Mouse (Mus musculus) thymus, postnatal 36 days (tissue): ENCODE measurements around the gene Dip2b.

Source experiments
- DNase-seq, 2 experiments: peaks; one replicate each; pipeline ENCODE4 v3.0.0; 2022; ENCODE audit warnings: mixed read lengths in 2 of 2

The Dip2b gene

DNA sequence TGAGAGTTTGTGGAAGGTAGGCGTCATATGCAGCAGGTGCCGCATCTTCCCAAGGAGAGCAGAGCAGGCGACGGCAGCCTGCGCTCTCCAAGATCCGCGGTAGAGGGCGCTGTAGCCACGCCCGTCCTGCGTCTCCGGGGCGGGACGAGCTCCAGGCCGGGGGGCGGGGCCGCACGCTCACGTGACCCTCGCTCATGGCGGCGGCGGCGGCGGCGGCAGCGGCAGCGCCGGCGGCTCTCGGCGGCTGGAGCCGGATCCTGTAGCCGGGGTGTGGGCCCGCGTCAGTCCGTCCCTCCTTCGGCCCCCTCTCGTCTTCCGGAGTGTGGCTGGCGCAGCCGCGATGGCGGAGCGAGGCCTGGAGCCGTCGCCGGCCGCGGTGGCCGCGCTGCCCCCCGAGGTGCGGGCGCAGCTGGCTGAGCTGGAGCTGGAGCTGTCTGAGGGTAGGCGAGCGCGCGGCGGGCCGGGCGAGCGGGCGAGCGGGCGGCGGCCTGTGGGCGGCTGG is at the start of gene Dip2b:
Dip2b (plus strand) TSS at position 195 of the 502 bp plus-strand sequence.
- DNase-seq: peak; percentile 95 to 97

DNA sequence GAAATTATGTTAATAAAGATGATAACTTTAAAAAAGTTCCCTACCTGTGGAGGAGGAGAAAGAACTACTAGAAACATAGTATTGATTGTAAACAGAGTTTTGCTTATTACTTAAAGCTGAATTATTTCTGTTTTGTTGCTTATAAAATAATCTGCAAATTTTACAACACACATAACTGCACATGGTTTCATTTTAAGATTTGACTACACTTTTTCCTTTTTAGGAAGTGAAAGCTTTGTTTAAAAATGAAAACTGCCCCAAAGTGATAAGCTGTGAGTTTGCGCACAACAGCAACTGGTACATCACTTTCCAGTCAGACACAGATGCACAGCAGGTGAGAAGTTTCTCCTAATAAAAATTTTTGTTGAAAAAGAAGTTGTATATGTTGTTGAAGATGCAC is 45.4 kb upstream of the Dip2b start:
- no peak for DNase-seq

- DNase-seq: no peak
Observed at GRCm38 (mm10) chr15:99997114-99997804, 41.2 kb upstream of the Dip2b start.

- no peak for DNase-seq
Observed at GRCm38 (mm10) chr15:99999390-99999789, 39.1 kb upstream of the Dip2b start.

- no peak for DNase-seq
Observed at GRCm38 (mm10) chr15:100004677-100005273, 33.7 kb upstream of the Dip2b start.

- DNase-seq: no peak
Observed at GRCm38 (mm10) chr15:100006180-100006579, 32.3 kb upstream of the Dip2b start.

GRCm38 (mm10) chr15:100018280-100018899 is 20.1 kb upstream of the Dip2b start:
- no peak for DNase-seq

DNA sequence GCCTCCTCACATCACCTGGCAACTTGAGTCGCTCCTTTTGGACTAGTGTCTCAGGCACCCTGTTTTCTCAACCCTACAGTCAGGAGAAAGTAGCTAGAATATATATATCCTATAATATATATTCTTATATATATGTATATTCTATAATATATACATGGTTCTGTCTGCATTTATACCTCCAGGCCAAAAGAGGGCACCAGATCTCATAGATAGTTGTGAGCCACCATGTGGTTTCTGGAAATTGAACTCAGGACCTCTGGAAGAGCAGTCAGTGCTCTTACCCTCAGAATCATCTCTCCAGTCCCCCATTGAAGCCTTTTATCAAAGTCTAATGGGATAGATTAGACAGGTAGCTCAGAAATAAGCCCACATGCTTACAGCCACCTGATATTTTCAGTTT is 17.3 kb upstream of the Dip2b start:
- DNase-seq: no peak

DNA sequence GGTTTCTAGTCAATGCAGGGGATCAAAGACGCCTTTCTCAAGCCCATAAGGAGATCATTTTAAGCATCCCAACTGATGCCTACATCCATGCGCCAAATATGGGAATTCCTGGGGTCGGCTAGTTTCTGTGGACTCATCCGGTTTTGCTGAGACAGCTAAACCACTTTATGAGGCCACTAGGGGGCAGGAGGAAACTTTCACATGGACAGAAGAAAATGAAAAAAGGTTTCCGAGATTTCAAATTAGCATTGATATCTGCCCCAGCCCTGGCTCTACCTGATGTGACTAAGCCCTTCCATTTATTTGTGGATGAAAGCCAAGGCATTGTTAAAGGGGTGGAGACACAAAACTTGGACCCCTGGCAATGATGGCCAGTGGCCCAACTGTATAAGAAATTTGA is 15.5 kb upstream of the Dip2b start:
- peak; percentile 14 to 15 for DNase-seq

DNA sequence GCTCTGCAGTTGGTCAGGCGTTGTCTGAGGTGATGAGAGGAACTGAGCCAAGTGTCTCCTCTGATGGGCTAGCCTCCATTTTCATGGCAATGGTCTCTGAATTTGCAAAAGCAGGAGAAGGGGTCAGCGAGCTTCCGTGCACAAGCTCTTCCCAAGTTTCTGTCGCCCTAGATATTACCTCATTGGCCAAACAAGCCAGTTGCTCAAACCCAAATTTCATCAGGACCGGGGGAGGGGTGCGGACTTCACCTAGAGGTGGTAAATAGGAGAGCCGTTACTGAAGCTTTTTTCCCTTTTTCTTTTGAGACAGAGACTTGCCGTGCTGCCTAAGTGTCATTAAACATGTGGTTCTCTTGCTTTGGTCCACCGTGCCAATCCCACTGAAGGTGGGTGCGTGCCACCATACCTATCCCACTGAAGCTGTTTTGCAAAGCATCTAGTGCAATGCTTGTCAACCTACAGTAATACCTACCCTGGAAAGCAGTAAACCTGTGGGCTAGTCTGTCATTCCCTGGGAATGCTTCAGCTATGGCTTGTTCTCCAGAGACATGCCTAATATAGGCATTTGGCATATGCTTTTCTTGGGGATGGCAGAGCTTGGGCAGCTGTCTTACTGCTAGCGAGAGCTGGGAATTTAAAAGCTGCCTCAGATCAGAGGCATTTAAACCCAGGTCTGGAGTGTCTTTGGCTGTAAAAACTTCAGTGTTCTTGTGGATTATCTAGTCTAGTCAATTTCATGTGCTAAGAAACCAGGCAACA is 13.2 kb upstream of the Dip2b start:
- no peak for DNase-seq

DNA sequence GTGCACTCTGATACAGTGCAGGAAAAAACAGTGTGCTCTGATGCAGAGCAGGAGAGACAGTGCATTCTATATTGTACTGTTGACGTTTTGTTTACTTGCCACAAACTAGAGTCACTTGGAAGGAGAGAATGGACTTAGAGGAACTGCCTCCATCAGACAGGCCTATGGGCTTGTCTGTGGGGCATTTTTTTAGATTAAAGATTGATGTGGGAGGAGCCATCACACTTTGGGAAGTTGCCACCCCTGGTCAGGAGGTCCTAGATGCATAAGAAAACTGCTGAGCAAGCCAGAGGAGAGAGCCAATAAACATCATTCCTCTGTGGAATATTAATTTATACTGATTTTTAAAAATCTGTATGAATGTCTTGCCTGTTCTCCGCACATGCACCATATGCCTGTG is 10.3 kb upstream of the Dip2b start:
- no peak for DNase-seq

GRCm38 (mm10) chr15:100029497-100029896 is 9.0 kb upstream of the Dip2b start:
- no peak for DNase-seq

DNA sequence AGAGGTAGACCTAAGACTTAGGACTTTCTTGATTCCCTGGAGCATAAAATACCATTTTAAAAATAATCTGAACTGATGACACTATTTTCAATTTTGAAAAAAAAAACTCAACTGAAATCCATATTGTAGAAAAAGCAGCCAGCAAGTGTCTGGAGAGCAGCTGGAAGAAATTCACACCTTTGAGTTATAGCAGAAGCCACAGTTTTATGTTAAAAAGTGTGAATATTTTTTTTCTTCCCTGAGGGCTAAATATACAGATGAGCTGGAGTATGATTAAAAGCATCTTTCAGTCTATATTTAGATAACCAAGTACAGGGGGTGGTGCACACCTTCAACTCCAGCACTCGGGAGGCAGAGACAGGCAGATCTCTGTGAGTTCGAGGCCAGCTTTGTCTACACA is 8.6 kb upstream of the Dip2b start:
- no peak for DNase-seq

DNA sequence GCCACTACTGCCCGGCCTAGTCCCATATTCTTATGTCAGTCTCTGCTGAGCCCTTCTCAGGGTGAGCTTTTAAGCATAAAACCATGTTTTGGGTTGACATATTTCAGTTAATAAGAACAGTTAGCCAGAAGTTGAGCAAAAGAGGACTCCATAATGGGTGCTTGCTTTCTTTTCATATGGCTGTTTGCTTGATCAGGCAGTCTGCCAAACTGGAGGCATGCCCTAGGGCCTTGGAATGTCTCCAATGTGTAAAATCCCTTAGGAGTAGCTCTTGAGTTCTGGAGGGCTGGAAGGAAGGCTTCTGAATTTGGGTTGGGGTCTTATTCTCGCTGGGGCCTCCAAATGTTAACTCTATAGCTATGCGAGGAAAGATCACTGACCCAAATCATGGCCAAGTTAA is 5.9 kb upstream of the Dip2b start:
- no peak for DNase-seq

DNA sequence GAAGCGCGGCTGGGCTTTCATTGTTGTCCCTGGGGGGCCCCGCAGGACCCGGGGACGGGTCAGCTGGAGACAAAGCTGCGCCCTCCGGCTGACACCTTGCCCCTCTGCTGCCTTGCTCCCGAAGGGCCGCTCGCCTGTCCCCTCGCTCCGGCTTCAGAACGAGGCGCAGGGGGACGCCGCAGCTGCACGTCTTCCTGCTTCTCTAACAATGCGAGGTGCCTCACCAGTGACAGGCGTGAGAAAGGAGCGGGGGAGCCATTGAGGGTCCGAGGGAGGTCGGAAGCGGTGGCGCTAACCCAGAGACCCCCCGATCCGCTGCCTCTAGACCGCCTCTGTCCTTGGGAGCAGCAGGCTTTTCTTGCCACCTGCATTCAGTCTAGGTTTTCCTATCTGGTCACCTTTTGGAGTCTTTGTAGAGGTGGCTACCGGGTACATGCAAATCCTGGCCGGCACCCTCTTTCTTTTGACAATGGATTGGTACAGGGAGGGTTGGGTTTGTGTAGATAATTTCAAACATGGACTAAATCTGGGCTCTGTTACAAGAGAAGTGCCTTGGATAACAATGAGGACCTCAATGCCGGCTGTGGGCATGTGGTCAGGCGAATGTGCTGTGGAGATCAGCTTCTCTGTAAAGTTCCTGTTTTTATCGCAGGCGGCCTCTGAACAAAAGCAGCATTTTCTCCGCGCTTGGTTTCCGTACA is 687 bp downstream of the Dip2b start:
- DNase-seq: peak; percentile 74 to 79

GRCm38 (mm10) chr15:100040541-100041266 is 2.2 kb downstream of the Dip2b start:
- DNase-seq: peak in 1 of 2 experiments; percentile 16

DNA sequence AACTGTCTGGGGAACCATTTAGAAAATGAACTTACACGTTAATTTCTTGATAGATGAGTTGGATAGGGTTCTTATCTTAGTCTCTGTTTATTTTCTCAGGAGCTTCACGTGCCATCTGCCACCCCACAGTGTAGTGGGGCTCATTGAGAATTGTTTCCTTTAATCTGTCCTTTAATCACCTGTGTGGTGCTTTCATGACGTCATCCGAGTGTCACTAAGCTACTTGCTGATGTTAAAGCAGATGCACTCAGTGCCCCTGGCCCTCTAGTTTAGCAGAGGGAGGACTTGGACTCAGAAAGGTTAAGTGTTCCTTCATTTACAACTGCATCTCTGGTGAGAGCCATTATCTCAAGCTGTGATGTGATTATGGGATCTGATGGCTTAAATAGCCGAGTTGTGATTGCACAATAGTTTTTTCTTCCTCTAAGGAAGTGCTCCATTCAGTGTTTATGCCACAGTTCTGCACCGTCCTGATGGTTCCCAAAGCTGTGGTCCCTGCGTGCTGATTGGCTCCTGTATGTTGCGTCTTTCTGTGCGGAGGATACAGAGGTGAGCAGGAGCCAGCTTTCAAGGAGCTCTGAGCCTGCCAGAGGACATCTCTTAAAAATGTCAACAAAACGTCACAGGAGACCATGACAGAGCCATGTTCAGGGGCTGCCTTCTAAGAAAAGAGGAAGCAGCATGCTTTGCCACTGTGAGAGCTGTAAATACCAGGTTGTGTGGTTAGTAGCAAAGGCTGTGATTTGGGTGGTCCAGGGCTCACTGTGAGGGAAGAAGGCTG is 3.0 kb downstream of the Dip2b start:
- no peak for DNase-seq

DNA sequence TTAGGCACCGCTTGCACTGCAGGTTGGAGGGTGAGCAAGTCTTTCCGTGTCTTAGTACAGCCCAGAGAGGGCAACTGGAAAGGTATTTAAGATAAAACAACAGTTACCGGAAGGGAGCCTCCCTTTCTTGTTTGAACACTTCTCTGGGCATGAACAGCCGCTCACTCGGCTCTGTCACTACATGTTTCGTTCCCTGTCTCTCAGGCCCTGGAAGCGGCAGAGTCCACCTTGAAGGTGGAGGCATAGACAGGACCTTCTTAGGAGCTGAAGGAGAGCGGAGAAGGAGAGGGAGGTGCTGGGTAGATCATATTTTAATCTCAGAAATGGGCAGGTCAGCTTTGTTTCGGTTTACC is 3.6 kb downstream of the Dip2b start:
- DNase-seq: no peak

- DNase-seq: no peak
Observed at GRCm38 (mm10) chr15:100045576-100045975, 7.1 kb downstream of the Dip2b start.

DNA sequence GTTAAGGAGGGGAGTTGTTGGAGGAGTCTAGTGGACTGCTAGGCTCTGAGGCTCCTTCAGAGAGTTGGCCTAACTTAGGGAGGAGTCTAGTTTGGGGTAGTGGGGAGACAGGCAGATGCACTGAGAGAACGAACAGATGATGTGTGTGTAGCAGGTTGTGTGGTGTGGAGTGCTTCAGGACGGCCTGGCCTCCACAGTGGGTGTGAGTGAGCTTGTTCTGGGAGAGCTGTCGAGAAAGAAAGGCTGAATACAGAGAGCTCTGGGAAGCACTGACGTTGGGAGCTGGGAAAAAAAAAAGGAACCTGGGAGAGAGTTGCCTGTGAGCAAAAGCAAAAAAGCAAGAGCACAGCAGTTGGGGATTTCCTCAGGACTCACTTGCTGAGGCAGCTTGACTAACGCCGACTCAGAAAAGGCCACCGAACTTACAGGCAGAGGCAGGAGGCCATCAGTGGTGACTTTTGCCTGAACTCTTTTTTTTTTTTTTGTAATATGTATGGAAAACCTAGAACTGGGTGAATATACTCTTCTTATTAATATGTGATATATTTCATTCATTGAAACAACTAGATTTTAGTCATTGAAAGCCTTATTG is 11.1 kb downstream of the Dip2b start:
- no peak for DNase-seq

GRCm38 (mm10) chr15:100050940-100051339 is 12.5 kb downstream of the Dip2b start:
- DNase-seq: no peak
